Mouse (Mus musculus): ENCODE results near the gene Auts2. TPM values are rescaled to one million over a fixed set of nuclear protein-coding genes. Genes with fewer than 3 reads are reported as not detected.

Gene Auts2
- polyA plus RNA-seq, 1 experiment from 2014 or later, result 47.7 TPM

GRCm38 (mm10) chr5:132007907-132008306 is 535.2 kb downstream of the Auts2 start:
- no peak for ATAC-seq (ENCODE audit: insufficient number of reproducible peaks, insufficient read depth, low FRiP score, low read depth)
- H3K9ac ChIP-seq (replicated peaks; ENCODE audit: low read depth, low read length), result no peak overlapping the region
- 92% methylated on average over 4 of the region's 4 CpGs for WGBS
- H3K4me1 ChIP-seq (ENCODE audit: control insufficient read depth, insufficient read depth, low read length), result no peaks in the 10 kb centered on the region
- no peak overlapping the region for H3K27ac ChIP-seq (ENCODE audit: low read length)
- H3K9me3 ChIP-seq (ENCODE audit: control insufficient read depth, low read depth, low read length), result no peaks in the 10 kb centered on the region
- H3K4me3 ChIP-seq (ENCODE audit: low read depth, low read length), result no peak overlapping the region
- H3K4me2 ChIP-seq (replicated peaks; ENCODE audit: low read depth, low read length), result no peak overlapping the region
- no peaks in the 10 kb centered on the region for H3K27me3 ChIP-seq (ENCODE audit: control insufficient read depth, insufficient read depth, low read length)
- H3K36me3 ChIP-seq (ENCODE audit: control insufficient read depth, insufficient read depth, low read length), result no peaks in the 10 kb centered on the region

GRCm38 (mm10) chr5:131992681-131993211 is 550.4 kb downstream of the Auts2 start:
- H3K9ac ChIP-seq (replicated peaks; ENCODE audit: low read depth, low read length), result no peak overlapping the region
- 70% methylated on average over 12 of the region's 12 CpGs for WGBS
- H3K4me1 ChIP-seq (ENCODE audit: control insufficient read depth, insufficient read depth, low read length), result no peaks in the 10 kb centered on the region
- ATAC-seq (ENCODE audit: insufficient number of reproducible peaks, insufficient read depth, low FRiP score, low read depth), result no peak
- H3K4me3 ChIP-seq (ENCODE audit: low read depth, low read length), result no peak overlapping the region
- H3K27me3 ChIP-seq (ENCODE audit: control insufficient read depth, insufficient read depth, low read length), result no peaks in the 10 kb centered on the region
- H3K36me3 ChIP-seq (ENCODE audit: control insufficient read depth, insufficient read depth, low read length), result no peaks in the 10 kb centered on the region
- no peaks in the 10 kb centered on the region for H3K9me3 ChIP-seq (ENCODE audit: control insufficient read depth, low read depth, low read length)
- H3K27ac ChIP-seq (ENCODE audit: low read length), result no peak overlapping the region
- H3K4me2 ChIP-seq (replicated peaks; ENCODE audit: low read depth, low read length), result no peak overlapping the region

GRCm38 (mm10) chr5:131992268-131992667 is 550.9 kb downstream of the Auts2 start:
- no peak overlapping the region for H3K4me2 ChIP-seq (replicated peaks; ENCODE audit: low read depth, low read length)
- no peak overlapping the region for H3K27ac ChIP-seq (ENCODE audit: low read length)
- ATAC-seq (ENCODE audit: insufficient number of reproducible peaks, insufficient read depth, low FRiP score, low read depth), result no peak
- H3K27me3 ChIP-seq (ENCODE audit: control insufficient read depth, insufficient read depth, low read length), result no peaks in the 10 kb centered on the region
- H3K36me3 ChIP-seq (ENCODE audit: control insufficient read depth, insufficient read depth, low read length), result no peaks in the 10 kb centered on the region
- H3K4me3 ChIP-seq (ENCODE audit: low read depth, low read length), result no peak overlapping the region
- H3K4me1 ChIP-seq (ENCODE audit: control insufficient read depth, insufficient read depth, low read length), result no peaks in the 10 kb centered on the region
- H3K9ac ChIP-seq (replicated peaks; ENCODE audit: low read depth, low read length), result no peak overlapping the region
- 65% methylated on average over 6 of the region's 6 CpGs for WGBS
- no peaks in the 10 kb centered on the region for H3K9me3 ChIP-seq (ENCODE audit: control insufficient read depth, low read depth, low read length)

DNA sequence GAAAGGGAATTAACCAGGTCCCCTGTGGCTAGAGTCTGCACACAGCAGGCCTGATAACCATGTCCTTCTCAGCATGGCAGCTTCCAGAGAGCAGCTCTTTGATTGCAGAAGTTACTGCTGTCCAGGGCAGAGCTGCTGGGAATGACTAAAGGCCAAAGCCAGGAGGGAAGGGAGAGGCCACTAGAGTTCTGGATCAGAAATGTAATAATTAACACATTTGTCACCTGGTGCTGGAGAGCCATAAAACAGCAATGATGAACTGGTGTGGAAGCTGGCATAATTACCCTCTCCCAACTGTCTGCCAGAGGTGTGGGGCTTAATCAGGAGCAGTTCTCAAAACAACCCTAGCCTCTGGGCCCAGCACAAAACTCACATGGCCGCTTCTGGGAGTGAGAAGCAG is 552.6 kb downstream of the Auts2 start:
- Histone ChIP-seq H3K9me3 (ENCODE audit: control insufficient read depth, low read depth, low read length) (no peaks in the 10 kb centered on the region), H3K36me3 (ENCODE audit: control insufficient read depth, insufficient read depth, low read length) (no peaks in the 10 kb centered on the region), H3K4me3 (ENCODE audit: low read depth, low read length) (no peak overlapping the region), H3K27ac (ENCODE audit: low read length) (no peak overlapping the region), H3K4me2 (replicated peaks; ENCODE audit: low read depth, low read length) (no peak overlapping the region), H3K4me1 (ENCODE audit: control insufficient read depth, insufficient read depth, low read length) (no peaks in the 10 kb centered on the region), H3K27me3 (ENCODE audit: control insufficient read depth, insufficient read depth, low read length) (no peaks in the 10 kb centered on the region), H3K9ac (replicated peaks; ENCODE audit: low read depth, low read length) (no peak overlapping the region)
- WGBS, result 80% methylated on average over 1 of the region's 1 CpGs
- no peak for ATAC-seq (ENCODE audit: insufficient number of reproducible peaks, insufficient read depth, low FRiP score, low read depth)

DNA sequence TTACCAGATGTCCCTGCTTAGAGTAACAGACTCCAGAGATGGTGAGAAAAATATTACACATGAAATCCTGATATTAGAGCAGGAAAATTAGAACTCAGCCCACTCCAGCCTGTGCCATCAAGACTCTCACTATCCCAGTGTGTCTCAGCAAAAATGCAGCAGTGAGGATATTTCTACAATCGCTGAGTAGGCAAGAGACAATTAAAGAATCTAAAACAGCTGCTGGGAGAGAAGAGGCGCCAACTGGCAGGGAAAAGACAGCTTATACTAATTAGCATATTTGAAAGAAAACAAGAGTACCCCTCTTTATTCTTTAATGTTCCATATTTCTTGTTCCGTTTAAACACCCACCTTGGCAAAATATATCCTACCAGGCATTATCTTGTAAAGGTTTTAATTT is 561.7 kb downstream of the Auts2 start:
- no peak overlapping the region for H3K4me2 ChIP-seq (replicated peaks; ENCODE audit: low read depth, low read length)
- H3K4me1 ChIP-seq (ENCODE audit: control insufficient read depth, insufficient read depth, low read length), result no peaks in the 10 kb centered on the region
- no peak for ATAC-seq (ENCODE audit: insufficient number of reproducible peaks, insufficient read depth, low FRiP score, low read depth)
- WGBS, result 77% methylated on average over 3 of the region's 3 CpGs
- no peaks in the 10 kb centered on the region for H3K27me3 ChIP-seq (ENCODE audit: control insufficient read depth, insufficient read depth, low read length)
- H3K9ac ChIP-seq (replicated peaks; ENCODE audit: low read depth, low read length), result no peak overlapping the region
- no peaks in the 10 kb centered on the region for H3K36me3 ChIP-seq (ENCODE audit: control insufficient read depth, insufficient read depth, low read length)
- no peaks in the 10 kb centered on the region for H3K9me3 ChIP-seq (ENCODE audit: control insufficient read depth, low read depth, low read length)
- no peak overlapping the region for H3K4me3 ChIP-seq (ENCODE audit: low read depth, low read length)
- H3K27ac ChIP-seq (ENCODE audit: low read length), result no peak overlapping the region

GRCm38 (mm10) chr5:131978939-131979338 is 564.2 kb downstream of the Auts2 start:
- Histone ChIP-seq H3K36me3 (ENCODE audit: control insufficient read depth, insufficient read depth, low read length) (no peaks in the 10 kb centered on the region), H3K9ac (replicated peaks; ENCODE audit: low read depth, low read length) (no peak overlapping the region), H3K4me3 (ENCODE audit: low read depth, low read length) (no peak overlapping the region), H3K27me3 (ENCODE audit: control insufficient read depth, insufficient read depth, low read length) (no peaks in the 10 kb centered on the region), H3K9me3 (ENCODE audit: control insufficient read depth, low read depth, low read length) (no peaks in the 10 kb centered on the region), H3K4me1 (ENCODE audit: control insufficient read depth, insufficient read depth, low read length) (no peaks in the 10 kb centered on the region), H3K4me2 (replicated peaks; ENCODE audit: low read depth, low read length) (no peak overlapping the region), H3K27ac (ENCODE audit: low read length) (no peak overlapping the region)
- no peak for ATAC-seq (ENCODE audit: insufficient number of reproducible peaks, insufficient read depth, low FRiP score, low read depth)
- 46% methylated on average over 9 of the region's 9 CpGs for WGBS

DNA sequence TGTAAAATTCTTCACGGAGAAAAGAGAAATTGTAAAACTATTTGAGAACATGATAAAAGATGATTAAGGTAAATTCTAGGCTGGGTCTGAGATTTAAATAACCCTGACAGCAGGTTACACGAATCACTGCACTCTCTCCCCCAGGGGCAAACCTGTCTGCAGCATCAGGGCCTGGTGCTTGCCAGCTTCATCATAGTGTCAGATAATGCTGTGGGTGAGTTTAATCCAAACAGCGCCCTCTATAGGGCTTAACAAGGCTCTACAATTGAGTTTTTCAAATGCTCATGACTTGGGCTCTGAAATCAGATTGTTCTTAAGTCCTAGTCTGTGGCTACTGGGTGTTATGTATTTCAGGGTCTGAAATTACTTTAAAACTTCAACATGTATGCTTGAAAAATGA is 565.6 kb downstream of the Auts2 start:
- no peak overlapping the region for H3K9ac ChIP-seq (replicated peaks; ENCODE audit: low read depth, low read length)
- H3K27me3 ChIP-seq (ENCODE audit: control insufficient read depth, insufficient read depth, low read length), result no peaks in the 10 kb centered on the region

GRCm38 (mm10) chr5:131971901-131972300 is 571.2 kb downstream of the Auts2 start:
- no peak for ATAC-seq (ENCODE audit: insufficient number of reproducible peaks, insufficient read depth, low FRiP score, low read depth)

More for the DNA sequence above, 565.6 kb downstream of the Auts2 start:
- 59% methylated on average over 3 of the region's 3 CpGs for WGBS
- Histone ChIP-seq H3K4me3 (ENCODE audit: low read depth, low read length) (no peak overlapping the region), H3K36me3 (ENCODE audit: control insufficient read depth, insufficient read depth, low read length) (no peaks in the 10 kb centered on the region), H3K27ac (ENCODE audit: low read length) (no peak overlapping the region), H3K4me2 (replicated peaks; ENCODE audit: low read depth, low read length) (no peak overlapping the region), H3K4me1 (ENCODE audit: control insufficient read depth, insufficient read depth, low read length) (no peaks in the 10 kb centered on the region), H3K9me3 (ENCODE audit: control insufficient read depth, low read depth, low read length) (no peaks in the 10 kb centered on the region)
- no peak for ATAC-seq (ENCODE audit: insufficient number of reproducible peaks, insufficient read depth, low FRiP score, low read depth)

GRCm38 (mm10) chr5:131965499-131965898 is 577.6 kb downstream of the Auts2 start:
- no peaks in the 10 kb centered on the region for H3K9me3 ChIP-seq (ENCODE audit: control insufficient read depth, low read depth, low read length)
- peaks cover 5% of the 10 kb centered on the region; the same call in 1 of the 2 replicates for H3K4me1 ChIP-seq (ENCODE audit: control insufficient read depth, insufficient read depth, low read length)
- no peaks in the 10 kb centered on the region for H3K27me3 ChIP-seq (ENCODE audit: control insufficient read depth, insufficient read depth, low read length)
- H3K4me3 ChIP-seq (ENCODE audit: low read depth, low read length), result no peak overlapping the region
- no peak overlapping the region for H3K4me2 ChIP-seq (replicated peaks; ENCODE audit: low read depth, low read length)
- H3K27ac ChIP-seq (ENCODE audit: low read length), result no peak overlapping the region
- 90% methylated on average over 6 of the region's 6 CpGs for WGBS
- H3K36me3 ChIP-seq (ENCODE audit: control insufficient read depth, insufficient read depth, low read length), result no peaks in the 10 kb centered on the region
- ATAC-seq (ENCODE audit: insufficient number of reproducible peaks, insufficient read depth, low FRiP score, low read depth), result no peak
- no peak overlapping the region for H3K9ac ChIP-seq (replicated peaks; ENCODE audit: low read depth, low read length)

More at GRCm38 (mm10) chr5:131971901-131972300, 571.2 kb downstream of the Auts2 start:
- no peak overlapping the region for H3K4me3 ChIP-seq (ENCODE audit: low read depth, low read length)
- no peak overlapping the region for H3K27ac ChIP-seq (ENCODE audit: low read length)
- no peaks in the 10 kb centered on the region for H3K27me3 ChIP-seq (ENCODE audit: control insufficient read depth, insufficient read depth, low read length)
- H3K9ac ChIP-seq (replicated peaks; ENCODE audit: low read depth, low read length), result no peak overlapping the region
- H3K4me1 ChIP-seq (ENCODE audit: control insufficient read depth, insufficient read depth, low read length), result peaks cover 5% of the 10 kb centered on the region; the same call in 1 of the 2 replicates
- H3K9me3 ChIP-seq (ENCODE audit: control insufficient read depth, low read depth, low read length), result no peaks in the 10 kb centered on the region
- H3K4me2 ChIP-seq (replicated peaks; ENCODE audit: low read depth, low read length), result no peak overlapping the region
- WGBS, result 83% methylated on average over 2 of the region's 2 CpGs
- no peaks in the 10 kb centered on the region for H3K36me3 ChIP-seq (ENCODE audit: control insufficient read depth, insufficient read depth, low read length)

Data from stomach, embryonic 14.5 days (tissue).